Mouse (Mus musculus): ENCODE data around the gene Map4k5. TPM values are rescaled to one million over a fixed set of nuclear protein-coding genes. Genes with fewer than 3 reads are reported as not detected.

Gene Map4k5
- polyA plus RNA-seq, 1 experiment from 2014 or later = 48.2 TPM

DNA sequence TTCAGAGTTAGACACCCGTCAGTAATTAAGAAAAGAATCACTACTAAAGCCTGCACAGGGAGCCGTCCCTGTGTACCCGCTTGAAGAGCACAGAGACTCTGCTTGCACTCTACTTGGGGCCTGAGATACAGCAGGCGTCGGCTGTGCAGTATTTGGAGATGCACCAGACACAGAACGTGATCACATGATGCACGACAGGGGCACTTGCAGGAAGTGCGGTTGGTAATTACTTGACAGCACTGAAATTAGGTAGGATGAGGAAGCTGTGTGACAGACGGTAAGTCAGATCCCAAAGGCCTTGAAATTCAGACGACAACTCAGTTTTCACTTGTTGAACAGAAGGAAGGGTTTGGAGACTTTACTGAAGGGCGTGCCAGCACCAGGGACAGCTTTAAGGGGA is 54.6 kb downstream of the Map4k5 start:
- Histone ChIP-seq H3K9me3 (no peaks in the 10 kb centered on the region), H3K9ac (replicated peaks) (no peak overlapping the region), H3K27ac (no peak overlapping the region), H3K36me3 (peaks cover 70% of the 10 kb centered on the region), H3K4me3 (replicated peaks) (no peak overlapping the region), H3K27me3 (no peaks in the 10 kb centered on the region), H3K4me1 (replicated peaks) (no peaks in the 10 kb centered on the region), H3K4me2 (no peak overlapping the region)
- no peak for ATAC-seq (ENCODE audit: insufficient number of reproducible peaks, insufficient read depth, low FRiP score, low TSS enrichment, low read depth)
- 76% methylated on average over 11 of the region's 11 CpGs for WGBS

DNA sequence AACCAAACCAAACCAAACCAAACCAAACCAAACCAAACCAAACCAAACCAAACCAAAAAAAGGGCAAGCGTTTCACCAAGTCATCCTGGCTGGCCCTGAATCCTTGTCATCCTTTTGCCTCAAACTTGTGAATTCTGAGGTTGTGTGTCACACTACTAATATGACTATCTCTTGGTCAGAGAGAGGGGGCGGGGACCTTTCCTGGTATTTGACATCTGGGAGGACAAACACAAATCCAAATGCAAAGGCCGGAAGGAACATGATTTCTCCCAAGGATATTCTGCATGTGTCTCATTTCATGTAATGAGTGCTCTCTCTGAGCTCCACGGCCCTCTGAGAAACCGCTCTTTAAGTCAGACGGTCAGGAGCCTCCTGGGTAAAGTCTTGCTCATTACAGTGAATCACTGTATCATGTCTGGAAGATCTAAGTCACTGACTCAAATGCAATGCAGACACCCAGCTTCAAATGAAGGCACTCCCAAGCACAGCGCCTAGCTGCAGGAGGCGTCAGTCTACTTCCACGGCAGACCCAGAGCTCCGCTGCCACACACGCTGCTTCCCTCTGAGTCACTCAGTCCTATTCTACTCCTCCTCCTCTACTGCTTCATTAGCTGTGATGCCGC is 58.9 kb downstream of the Map4k5 start:
- H3K9me3 ChIP-seq = no peaks in the 10 kb centered on the region
- no peaks in the 10 kb centered on the region for H3K27me3 ChIP-seq
- H3K4me3 ChIP-seq (replicated peaks) = no peak overlapping the region
- H3K27ac ChIP-seq = no peak overlapping the region
- peaks cover 74% of the 10 kb centered on the region for H3K36me3 ChIP-seq
- H3K4me2 ChIP-seq = no peak overlapping the region
- no peaks in the 10 kb centered on the region for H3K4me1 ChIP-seq (replicated peaks)
- WGBS = 79% methylated on average over 12 of the region's 12 CpGs
- no peak for ATAC-seq (ENCODE audit: insufficient number of reproducible peaks, insufficient read depth, low FRiP score, low TSS enrichment, low read depth)
- no peak overlapping the region for H3K9ac ChIP-seq (replicated peaks)

DNA sequence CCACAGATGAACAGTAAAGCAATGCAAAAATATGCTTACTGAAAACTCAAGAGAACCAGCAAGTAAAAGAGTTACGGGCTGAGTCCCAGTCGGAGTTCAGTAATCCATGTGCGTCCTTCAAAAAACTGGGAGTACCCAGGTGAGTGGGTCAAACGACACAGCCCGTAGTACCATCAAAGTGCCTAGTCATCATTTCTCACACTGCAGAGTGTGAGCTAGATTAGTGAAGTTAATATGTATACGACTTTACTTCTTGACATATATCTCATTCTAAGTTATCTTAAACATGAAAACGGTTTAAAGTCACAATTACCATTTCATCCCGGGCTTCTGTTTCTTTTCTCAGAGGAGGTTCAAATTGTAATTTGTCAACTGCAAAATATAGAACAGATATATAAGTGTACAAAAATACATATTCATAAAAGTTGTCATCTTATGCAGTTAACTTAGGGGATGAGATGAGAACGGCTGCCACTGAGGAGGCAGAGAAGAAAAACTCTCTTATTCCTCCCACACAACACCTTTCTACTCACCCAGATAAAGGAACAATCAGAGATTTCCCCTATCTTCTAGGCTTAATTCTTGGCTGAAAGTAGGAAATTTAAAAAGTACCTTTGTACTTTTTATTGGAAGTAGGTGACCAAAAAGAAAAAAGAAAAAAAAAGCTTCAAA is 61.6 kb downstream of the Map4k5 start:
- no peak overlapping the region for H3K9ac ChIP-seq (replicated peaks)
- H3K27me3 ChIP-seq = no peaks in the 10 kb centered on the region
- no peaks in the 10 kb centered on the region for H3K9me3 ChIP-seq
- no peak overlapping the region for H3K4me3 ChIP-seq (replicated peaks)
- no peaks in the 10 kb centered on the region for H3K4me1 ChIP-seq (replicated peaks)
- no peak for ATAC-seq (ENCODE audit: insufficient number of reproducible peaks, insufficient read depth, low FRiP score, low TSS enrichment, low read depth)
- 92% methylated on average over 9 of the region's 9 CpGs for WGBS
- H3K27ac ChIP-seq = no peak overlapping the region
- no peak overlapping the region for H3K4me2 ChIP-seq
- H3K36me3 ChIP-seq = peaks cover 75% of the 10 kb centered on the region

DNA sequence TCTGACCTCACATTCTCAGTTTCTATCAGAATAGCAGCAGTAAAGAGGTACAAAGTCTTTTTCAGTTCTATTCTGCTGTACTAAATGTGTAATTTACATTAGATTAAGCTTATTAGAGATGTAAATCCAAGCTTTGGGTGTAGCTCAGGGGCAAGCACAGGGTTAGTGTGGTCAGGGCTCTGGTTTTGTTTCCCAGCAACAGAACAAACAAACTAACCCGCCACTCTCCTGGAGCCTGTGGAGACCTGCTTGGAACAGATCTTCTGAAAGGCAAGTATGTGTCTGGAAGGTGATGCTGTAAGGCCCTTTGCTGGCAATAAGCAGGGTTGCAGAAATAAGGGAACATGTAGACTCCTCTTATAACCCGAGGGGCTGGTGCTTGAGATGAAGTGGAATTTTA is 64.8 kb downstream of the Map4k5 start:
- ATAC-seq (ENCODE audit: insufficient number of reproducible peaks, insufficient read depth, low FRiP score, low TSS enrichment, low read depth) = no peak
- H3K4me2 ChIP-seq = no peak overlapping the region
- H3K4me3 ChIP-seq (replicated peaks) = no peak overlapping the region
- no peak overlapping the region for H3K9ac ChIP-seq (replicated peaks)
- H3K27me3 ChIP-seq = no peaks in the 10 kb centered on the region
- H3K27ac ChIP-seq = no peak overlapping the region
- peaks cover 71% of the 10 kb centered on the region for H3K36me3 ChIP-seq
- no peaks in the 10 kb centered on the region for H3K9me3 ChIP-seq
- WGBS = 80% methylated on average over 2 of the region's 2 CpGs
- H3K4me1 ChIP-seq (replicated peaks) = no peaks in the 10 kb centered on the region

DNA sequence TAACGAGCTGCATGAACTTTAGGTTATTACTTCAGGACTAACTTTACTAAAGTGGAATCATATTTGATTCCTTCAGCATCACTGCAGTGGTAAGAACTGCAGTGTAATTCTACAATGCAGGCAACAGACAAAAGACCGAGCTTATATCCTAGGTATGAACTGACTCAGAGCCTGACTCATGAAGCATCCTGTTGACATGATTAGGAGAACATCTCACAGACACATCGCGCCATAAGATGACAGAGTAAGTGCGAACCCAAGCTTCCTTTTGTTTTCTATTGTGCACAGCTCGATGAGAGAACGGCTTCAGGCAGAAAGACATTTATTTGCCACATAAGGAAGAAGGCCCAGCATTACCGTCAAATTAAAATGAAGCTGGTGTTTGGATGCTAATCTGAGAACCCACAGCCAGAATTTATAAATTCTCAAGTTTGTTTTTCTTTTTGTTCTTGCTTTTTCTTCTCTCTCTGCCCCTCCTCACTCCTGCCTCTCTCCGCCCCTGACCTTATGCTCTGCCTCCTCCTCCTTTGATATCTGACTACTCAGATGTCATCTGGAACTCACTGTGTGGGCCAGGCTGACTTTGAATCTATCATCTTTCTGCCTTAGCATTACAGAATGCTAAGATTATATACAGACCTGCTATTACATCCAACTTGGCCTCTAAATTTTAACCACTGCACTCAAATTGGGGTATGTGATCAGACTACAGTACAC is 68.0 kb downstream of the Map4k5 start:
- Histone ChIP-seq H3K9ac (replicated peaks) (no peak overlapping the region), H3K9me3 (peaks cover 8% of the 10 kb centered on the region), H3K4me3 (replicated peaks) (no peak overlapping the region), H3K36me3 (peaks cover 85% of the 10 kb centered on the region), H3K27ac (no peak overlapping the region), H3K27me3 (no peaks in the 10 kb centered on the region), H3K4me2 (no peak overlapping the region), H3K4me1 (replicated peaks) (no peaks in the 10 kb centered on the region)
- no peak for ATAC-seq (ENCODE audit: insufficient number of reproducible peaks, insufficient read depth, low FRiP score, low TSS enrichment, low read depth)
- 91% methylated on average over 9 of the region's 9 CpGs for WGBS

DNA sequence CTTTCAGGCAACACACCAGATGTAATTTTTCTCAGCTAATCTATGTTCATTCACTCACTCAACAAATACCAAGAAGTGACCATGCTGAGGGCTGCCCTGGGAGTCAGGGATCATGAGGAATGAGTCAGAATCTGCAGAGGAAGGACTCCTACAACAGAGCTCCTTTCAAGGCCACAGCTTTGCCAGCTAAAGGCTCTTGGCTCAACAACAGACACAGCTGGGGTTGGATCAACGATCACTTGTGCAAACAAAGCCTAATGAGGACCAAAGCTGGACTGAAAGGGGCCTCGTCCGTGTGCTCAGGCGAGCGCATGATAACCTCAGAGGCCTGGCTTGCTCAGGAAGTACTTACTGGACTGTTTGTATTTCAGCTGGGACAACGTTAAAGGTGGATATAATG is 78.7 kb downstream of the Map4k5 start:
- no peaks in the 10 kb centered on the region for H3K27me3 ChIP-seq
- no peak overlapping the region for H3K4me2 ChIP-seq
- no peak overlapping the region for H3K4me3 ChIP-seq (replicated peaks)
- no peak overlapping the region for H3K9ac ChIP-seq (replicated peaks)
- ATAC-seq (ENCODE audit: insufficient number of reproducible peaks, insufficient read depth, low FRiP score, low TSS enrichment, low read depth) = no peak
- no peaks in the 10 kb centered on the region for H3K9me3 ChIP-seq
- 0 out of 2 replicates have a peak overlapping the region, but pooled peaks have one; percentile 42 for H3K27ac ChIP-seq
- 56% methylated on average over 6 of the region's 6 CpGs for WGBS
- H3K36me3 ChIP-seq = peaks cover 86% of the 10 kb centered on the region
- 0 out of 2 replicates have a peak, but pooled peaks cover 7% of the 10 kb centered on the region for H3K4me1 ChIP-seq (replicated peaks)

DNA sequence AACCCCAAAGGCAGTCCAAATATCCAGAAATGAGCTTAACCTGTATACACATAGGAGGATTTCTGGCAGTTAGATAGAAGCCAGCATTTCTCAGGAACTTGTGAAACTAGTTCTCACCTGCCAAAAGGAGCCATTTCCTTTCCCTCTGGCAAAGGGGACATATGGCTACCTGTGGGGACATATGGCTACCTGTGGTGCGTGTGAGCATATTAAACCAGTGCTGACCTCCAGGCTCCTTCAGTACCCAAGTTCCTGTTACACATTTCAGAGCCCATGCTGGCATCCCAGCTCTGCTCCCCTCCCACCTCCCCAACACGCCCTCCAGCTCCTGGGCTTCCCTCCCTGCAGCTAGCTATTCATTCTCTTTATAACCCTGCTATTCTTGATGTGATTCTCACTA is 79.4 kb downstream of the Map4k5 start:
- Histone ChIP-seq H3K4me1 (replicated peaks) (0 out of 2 replicates have a peak, but pooled peaks cover 7% of the 10 kb centered on the region), H3K27ac (0 out of 2 replicates have a peak overlapping the region, but pooled peaks have one; percentile 42), H3K4me2 (no peak overlapping the region), H3K4me3 (replicated peaks) (no peak overlapping the region), H3K9ac (replicated peaks) (no peak overlapping the region), H3K36me3 (peaks cover 86% of the 10 kb centered on the region), H3K27me3 (no peaks in the 10 kb centered on the region), H3K9me3 (no peaks in the 10 kb centered on the region)
- WGBS = 79% methylated on average over 2 of the region's 2 CpGs
- ATAC-seq (ENCODE audit: insufficient number of reproducible peaks, insufficient read depth, low FRiP score, low TSS enrichment, low read depth) = no peak

DNA sequence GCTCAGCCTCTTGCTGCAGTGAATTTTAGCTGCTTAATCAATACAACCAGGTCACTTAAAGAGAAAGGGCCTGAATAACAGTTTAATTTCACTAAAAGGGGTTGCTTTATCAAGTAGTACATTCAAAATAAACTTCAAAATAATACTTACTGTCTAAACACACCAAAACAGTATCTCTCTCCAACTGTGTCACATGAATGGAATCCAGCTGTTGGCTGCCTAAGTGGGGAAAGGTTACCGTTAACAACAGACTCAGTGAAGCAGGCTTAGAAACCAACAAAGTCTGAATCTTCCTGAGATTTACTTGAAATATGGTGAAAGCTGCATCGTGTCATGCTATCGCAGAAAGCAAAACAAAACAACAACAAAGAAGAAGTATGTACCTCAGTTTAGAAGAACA is 80.0 kb downstream of the Map4k5 start:
- no peak for ATAC-seq (ENCODE audit: insufficient number of reproducible peaks, insufficient read depth, low FRiP score, low TSS enrichment, low read depth)
- Histone ChIP-seq H3K36me3 (peaks cover 86% of the 10 kb centered on the region), H3K9me3 (no peaks in the 10 kb centered on the region), H3K27me3 (no peaks in the 10 kb centered on the region), H3K9ac (replicated peaks) (no peak overlapping the region), H3K4me1 (replicated peaks) (0 out of 2 replicates have a peak, but pooled peaks cover 7% of the 10 kb centered on the region), H3K4me3 (replicated peaks) (no peak overlapping the region), H3K27ac (no peak overlapping the region), H3K4me2 (no peak overlapping the region)
- 88% methylated on average over 3 of the region's 3 CpGs for WGBS

DNA sequence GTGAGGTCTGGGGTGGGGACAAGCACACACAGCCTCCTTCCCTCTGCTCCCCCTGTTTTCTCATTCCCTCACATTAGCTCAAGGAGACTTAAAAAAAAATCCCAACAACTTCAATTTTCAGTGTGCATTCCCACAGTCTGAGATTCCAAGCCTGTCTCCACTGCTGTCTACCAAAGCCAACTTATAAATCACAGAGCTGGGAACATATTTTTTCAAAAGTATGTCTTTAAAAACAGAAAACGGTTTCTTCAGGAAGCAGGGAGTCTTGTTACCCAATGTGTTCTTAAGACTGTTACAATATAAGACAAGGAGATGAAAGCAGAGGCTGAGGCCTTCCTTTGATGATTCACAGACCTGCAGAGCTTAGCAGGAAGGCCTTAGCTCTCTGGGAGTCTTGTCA is 81.0 kb downstream of the Map4k5 start:
- Histone ChIP-seq H3K9me3 (no peaks in the 10 kb centered on the region), H3K9ac (replicated peaks) (no peak overlapping the region), H3K4me3 (replicated peaks) (no peak overlapping the region), H3K4me1 (replicated peaks) (peaks cover 12% of the 10 kb centered on the region; the same call in 1 of the 2 replicates), H3K4me2 (no peak overlapping the region), H3K27ac (no peak overlapping the region), H3K27me3 (no peaks in the 10 kb centered on the region), H3K36me3 (peaks cover 85% of the 10 kb centered on the region)
- 44% methylated on average over 1 of the region's 1 CpGs for WGBS
- no peak for ATAC-seq (ENCODE audit: insufficient number of reproducible peaks, insufficient read depth, low FRiP score, low TSS enrichment, low read depth)

DNA sequence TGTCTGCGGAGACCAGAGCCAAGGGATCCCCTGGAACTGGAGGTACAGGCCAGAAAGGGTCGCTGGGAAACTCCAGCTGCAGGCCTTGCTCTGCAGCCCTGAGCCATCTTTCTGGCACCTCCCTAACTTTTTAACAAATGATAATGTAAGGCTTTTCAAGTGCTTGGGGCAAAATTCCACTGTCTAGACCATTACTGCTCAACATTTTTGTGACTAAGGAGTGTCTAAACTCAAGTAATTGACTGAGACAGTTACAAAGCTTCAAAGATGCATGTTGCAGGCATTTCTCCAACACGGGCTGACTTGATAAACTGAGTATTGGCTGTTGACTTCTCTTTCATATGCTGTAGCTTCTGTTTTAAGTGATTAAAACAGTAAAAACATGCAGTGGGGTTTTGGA is 83.6 kb downstream of the Map4k5 start:
- H3K9me3 ChIP-seq = no peaks in the 10 kb centered on the region
- no peak overlapping the region for H3K4me3 ChIP-seq (replicated peaks)
- 82% methylated on average over 3 of the region's 3 CpGs for WGBS
- H3K9ac ChIP-seq (replicated peaks) = no peak overlapping the region
- H3K27ac ChIP-seq = no peak overlapping the region
- no peak for ATAC-seq (ENCODE audit: insufficient number of reproducible peaks, insufficient read depth, low FRiP score, low TSS enrichment, low read depth)
- no peak overlapping the region for H3K4me2 ChIP-seq
- peaks cover 75% of the 10 kb centered on the region for H3K36me3 ChIP-seq
- H3K4me1 ChIP-seq (replicated peaks) = peaks cover 17% of the 10 kb centered on the region; the same call in 1 of the 2 replicates
- H3K27me3 ChIP-seq = no peaks in the 10 kb centered on the region

DNA sequence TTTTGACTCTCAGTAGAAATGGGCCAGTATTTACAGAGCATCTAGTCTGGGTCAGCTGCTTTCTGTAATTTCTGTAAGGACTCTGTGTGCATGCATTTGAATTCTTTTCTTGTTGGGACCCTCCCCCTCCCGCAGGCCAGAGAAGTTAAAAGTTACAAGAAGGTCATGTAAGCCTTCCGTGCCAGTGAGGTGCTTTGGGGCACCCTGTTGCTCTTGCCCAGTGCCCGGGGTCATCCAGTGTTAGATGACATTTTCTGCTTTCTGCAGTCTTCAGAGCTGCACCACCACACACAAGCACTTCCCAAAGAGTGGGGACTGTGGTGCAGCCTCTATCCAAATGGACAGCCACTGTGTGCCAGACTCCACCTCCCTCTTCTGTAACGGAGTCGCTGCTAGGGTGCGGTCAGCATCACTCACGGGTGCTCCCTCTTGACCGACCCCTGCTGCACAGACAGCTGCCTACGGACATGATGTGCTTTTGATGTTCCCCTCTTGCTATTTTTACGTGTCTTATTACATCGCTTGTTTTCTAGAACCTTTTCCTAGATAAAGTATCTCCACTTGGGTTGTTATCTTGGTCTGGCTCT is 85.5 kb downstream of the Map4k5 start:
- Histone ChIP-seq H3K9ac (replicated peaks) (no peak overlapping the region), H3K36me3 (peaks cover 69% of the 10 kb centered on the region), H3K4me2 (no peak overlapping the region), H3K4me3 (replicated peaks) (no peak overlapping the region), H3K9me3 (no peaks in the 10 kb centered on the region), H3K27me3 (no peaks in the 10 kb centered on the region), H3K4me1 (replicated peaks) (peaks cover 18% of the 10 kb centered on the region), H3K27ac (no peak overlapping the region)
- 69% methylated on average over 11 of the region's 11 CpGs for WGBS
- ATAC-seq (ENCODE audit: insufficient number of reproducible peaks, insufficient read depth, low FRiP score, low TSS enrichment, low read depth) = no peak

Measured in limb, embryonic 12.5 days (tissue).